Mouse (Mus musculus) MEL (cell line): ENCODE data around the gene Prkci. TPM values are rescaled to one million over a fixed set of nuclear protein-coding genes. Genes with fewer than 3 reads are reported as not detected.
A peak's percentile ranks its signal among the peaks of the same experiment; 100 is the strongest.

Experiments
- DNase-seq: peaks from one replicate; pipeline ENCODE4 v3.0.0; 2011; ENCODE audit warnings: low read depth, low spot score
- H3K27ac ChIP-seq: 2 replicates; pipeline ENCODE4 v1.5.1; 2012; ENCODE audit warnings: low read depth, mild to moderate bottlenecking, control low read depth, low read length, moderate library complexity; ENCODE audit not compliant: control insufficient read depth
- H3K27me3 ChIP-seq, 2 experiments: fragments of 150-350 bp in 1 of 2; sonication (generic) in 1 of 2; 2 replicates each; pipeline ENCODE4 v1.6.1; 2012; ENCODE audit warnings: low read length in 2 of 2, mild to moderate bottlenecking in 2 of 2, improper control_type of control experiment in 1 of 2, moderate library complexity in 1 of 2; ENCODE audit not compliant: insufficient read depth in 2 of 2, control insufficient read depth in 1 of 2
- H3K36me3 ChIP-seq, 2 experiments: 2 replicates each; pipeline ENCODE4 v1.6.1; 2012 to 2014; ENCODE audit warnings: low read length in 2 of 2, improper control_type of control experiment in 1 of 2, inconsistent platforms in 1 of 2, mild to moderate bottlenecking in 1 of 2; ENCODE audit not compliant: insufficient read depth in 2 of 2, control insufficient read depth in 1 of 2
- H3K4me1 ChIP-seq, 2 experiments: fragments of 150-350 bp in 1 of 2; sonication (generic) in 1 of 2; 2 replicates each; pipeline ENCODE4 v1.6.1; 2012; ENCODE audit warnings: low read length in 2 of 2, improper control_type of control experiment in 1 of 2, mild to moderate bottlenecking in 1 of 2; ENCODE audit not compliant: insufficient read depth in 2 of 2, control insufficient read depth in 1 of 2
- H3K4me3 ChIP-seq, 2 experiments: fragments of 150-350 bp in 1 of 2; sonication (generic) in 1 of 2; 2 replicates each; pipeline ENCODE4 v1.5.1; 2012; ENCODE audit warnings: low read depth in 2 of 2, low read length in 2 of 2, mild to moderate bottlenecking in 2 of 2, moderate library complexity in 2 of 2, control low read depth in 1 of 2, improper control_type of control experiment in 1 of 2; ENCODE audit not compliant: control insufficient read depth in 1 of 2, insufficient read depth in 1 of 2
- H3K79me2 ChIP-seq: 2 replicates; pipeline ENCODE4 v1.6.1; 2012; ENCODE audit warnings: mild to moderate bottlenecking, low read length, moderate library complexity; ENCODE audit not compliant: control insufficient read depth, poor library complexity, insufficient read depth
- H3K9ac ChIP-seq: 2 replicates; pipeline ENCODE4 v1.6.1; 2012; ENCODE audit warnings: low read depth, mild to moderate bottlenecking, control low read depth, low read length, moderate library complexity; ENCODE audit not compliant: control insufficient read depth, poor library complexity, severe bottlenecking
- H3K9me3 ChIP-seq: fragments of 150-350 bp; sonication (generic); replicated peaks from 2 replicates; pipeline ENCODE4 v1.6.1; 2012; ENCODE audit warnings: mild to moderate bottlenecking, low read length, improper control_type of control experiment, moderate library complexity; ENCODE audit not compliant: insufficient read depth
- CHD2 ChIP-seq: IDR thresholded peaks from 2 replicates; pipeline ENCODE4 v1.6.1; 2011; ENCODE audit warnings: low read length, improper control_type of control experiment
- GATA1 ChIP-seq: IDR thresholded peaks from 2 replicates; pipeline ENCODE4 v1.6.1; 2011; ENCODE audit warnings: low read depth, low read length, improper control_type of control experiment
- JUND ChIP-seq: IDR thresholded peaks from 2 replicates; pipeline ENCODE4 v1.6.1; 2011; ENCODE audit warnings: low read depth, mild to moderate bottlenecking, improper control_type of control experiment, low read length
- MAX ChIP-seq: IDR thresholded peaks from 2 replicates; pipeline ENCODE4 v1.6.1; 2011; ENCODE audit warnings: low read length, improper control_type of control experiment
- MXI1 ChIP-seq: IDR thresholded peaks from 2 replicates; pipeline ENCODE4 v1.6.1; 2011; ENCODE audit warnings: mild to moderate bottlenecking, low read depth, low read length, improper control_type of control experiment
- NELFE ChIP-seq: IDR thresholded peaks from 2 replicates; pipeline ENCODE4 v1.6.1; 2011; ENCODE audit warnings: low read depth, low read length, improper control_type of control experiment
- POLR2A ChIP-seq, 2 experiments: IDR thresholded peaks; 2 replicates each; pipeline ENCODE4 v1.6.1; 2011 to 2012; ENCODE audit warnings: low read length in 2 of 2, mild to moderate bottlenecking in 2 of 2, control low read depth in 1 of 2, improper control_type of control experiment in 1 of 2, low read depth in 1 of 2, moderate library complexity in 1 of 2; ENCODE audit not compliant: control insufficient read depth in 1 of 2, insufficient read depth in 1 of 2, poor library complexity in 1 of 2
- POLR2AphosphoS2 ChIP-seq: IDR thresholded peaks from 2 replicates; pipeline ENCODE4 v1.6.1; 2011; ENCODE audit warnings: low read length, improper control_type of control experiment
- RCOR1 ChIP-seq: IDR thresholded peaks from 2 replicates; pipeline ENCODE4 v1.6.1; 2012; ENCODE audit warnings: low read depth, mild to moderate bottlenecking, inconsistent platforms, low read length, improper control_type of control experiment
- TAL1 ChIP-seq: IDR thresholded peaks from 2 replicates; pipeline ENCODE4 v1.6.1; 2012; ENCODE audit warnings: mild to moderate bottlenecking, inconsistent platforms, low read length, moderate library complexity, mixed read lengths
- TCF12 ChIP-seq: IDR thresholded peaks from 2 replicates; pipeline ENCODE4 v1.6.1; 2014; ENCODE audit warnings: low read depth, mild to moderate bottlenecking, inconsistent platforms, low read length, improper control_type of control experiment, moderate library complexity
- ZMIZ1 ChIP-seq: IDR thresholded peaks from 2 replicates; pipeline ENCODE4 v1.6.1; 2012; ENCODE audit warnings: low read depth, mild to moderate bottlenecking, inconsistent platforms, low read length, improper control_type of control experiment, moderate library complexity
- polyA plus RNA-seq, 2 experiments: library from polyadenylated mRNA; stranded (reverse) in 1 of 2; unstranded in 1 of 2; fragments of >175 nt in 1 of 2; fragments of >200 nt in 1 of 2; gene quantifications; 2 replicates each; pipeline versions ENCODE4 v1.2.1 to v1.2.4; 2012; ENCODE audit warnings: low replicate concordance in 2 of 2, low read depth in 1 of 2; ENCODE audit not compliant: insufficient read length in 2 of 2, insufficient read depth in 1 of 2, missing spikeins in 1 of 2
- total RNA-seq: library from RNA; depleted of rRNA; stranded (reverse); fragments of 300-350 nt; gene quantifications from 2 replicates; pipeline ENCODE4 v1.2.3, GENCODE M21; 2012

Gene Prkci
- total and polyA plus RNA-seq, 3 experiments = 9.0 to 18.3 TPM; not detected in 1

DNA sequence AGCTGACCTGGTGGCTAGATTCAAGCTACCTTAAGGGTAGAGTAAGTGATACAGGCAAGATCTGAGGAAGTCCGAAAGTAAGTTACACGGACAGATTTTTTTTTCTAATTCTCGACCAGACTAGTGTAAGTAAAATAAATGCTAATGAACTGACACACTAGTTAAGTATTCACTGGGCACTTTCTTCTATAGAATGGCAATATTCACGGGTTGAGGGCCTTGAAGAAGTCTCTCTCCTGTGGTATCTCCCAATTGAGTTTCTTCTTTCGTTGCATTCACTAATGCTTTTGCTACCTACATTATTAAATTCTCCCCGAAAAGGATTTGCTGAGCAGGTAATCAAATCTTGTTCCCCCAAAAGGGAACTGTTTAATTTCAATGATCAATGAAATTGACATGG is 688 bp upstream of the Prkci start:
- Histone ChIP-seq H3K36me3 (peaks cover 0 to 8% of the 10 kb centered on the region in 2 experiments; a peak in 2 of 4 replicates), H3K4me3 (peak overlapping the region; percentile 65 to 75), H3K9ac (peak overlapping the region; percentile 80), H3K27ac (no peak overlapping the region), H3K27me3 (no peaks in the 10 kb centered on the region), H3K4me1 (0 out of 4 replicates have a peak, but pooled peaks cover 2 to 4% of the 10 kb centered on the region in 2 experiments), H3K79me2 (peaks cover 1% of the 10 kb centered on the region; the same call in 1 of the 2 replicates), H3K9me3 (no peaks in the 10 kb centered on the region)
- TF ChIP-seq ZMIZ1 (0 out of 2 replicates have a peak, but pooled peaks have one; percentile 36), MAX (0 out of 2 replicates have a peak, but pooled peaks have one; percentile 16), POLR2AphosphoS2 (no peak), MXI1 (peak; percentile 67; the same call in 1 of the 2 replicates)
- DNase-seq = peak; percentile 38

DNA sequence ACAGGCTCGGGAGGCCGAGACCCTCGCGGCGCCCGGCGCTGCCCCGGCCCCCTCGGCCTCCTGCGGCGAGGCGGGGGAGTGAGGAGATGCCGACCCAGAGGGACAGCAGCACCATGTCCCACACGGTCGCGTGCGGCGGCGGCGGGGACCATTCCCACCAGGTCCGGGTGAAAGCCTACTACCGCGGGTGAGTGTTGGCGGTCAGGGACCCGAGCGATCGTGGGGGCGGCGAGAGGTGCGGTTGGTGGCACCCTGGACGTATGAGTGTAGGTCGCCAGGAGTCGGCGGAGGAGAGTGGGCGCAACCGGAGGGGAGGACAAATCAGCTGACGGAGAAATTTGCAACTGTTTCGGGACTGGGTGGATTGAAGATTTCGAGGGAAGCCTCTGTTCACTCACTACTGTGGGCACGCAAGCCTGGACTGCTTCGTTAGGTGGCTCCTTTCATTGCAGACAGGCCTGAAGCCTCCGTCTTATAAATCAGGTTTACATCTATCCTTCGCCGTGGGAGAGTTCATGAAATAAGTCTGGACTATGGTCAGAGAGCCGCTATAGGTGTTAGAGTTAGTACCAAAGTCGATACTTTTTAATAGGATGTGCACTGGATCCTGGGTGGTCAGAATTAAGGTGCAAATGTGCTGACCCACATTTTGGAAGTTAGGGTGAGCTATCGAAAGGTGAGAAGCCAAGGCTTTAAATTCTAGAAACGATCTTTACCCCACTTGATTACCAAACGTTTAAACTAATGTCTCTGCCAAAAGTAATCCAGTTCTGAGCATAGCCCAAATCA is 546 bp downstream of the Prkci start:
- Histone ChIP-seq H3K9ac (peak overlapping the region; percentile 52), H3K9me3 (no peaks in the 10 kb centered on the region), H3K36me3 (peaks cover 0 to 8% of the 10 kb centered on the region in 2 experiments; a peak in 2 of 4 replicates), H3K4me1 (0 out of 4 replicates have a peak, but pooled peaks cover 2 to 4% of the 10 kb centered on the region in 2 experiments), H3K79me2 (peaks cover 1% of the 10 kb centered on the region; the same call in 1 of the 2 replicates), H3K27me3 (no peaks in the 10 kb centered on the region), H3K27ac (no peak overlapping the region), H3K4me3 (peak overlapping the region; percentile 75 to 77)
- DNase-seq = peak; percentile 69
- TF ChIP-seq CHD2 = no peak
- peak in 1 of 2 experiments; percentile 64; a peak in 1 of 4 replicates for TF ChIP-seq POLR2A (IDR thresholded peaks at IDR 0.05; ENCODE audit: control insufficient read depth in 1 of 2, insufficient read depth in 1 of 2, low read depth in 1 of 2, low read length in 2 of 2, poor library complexity in 1 of 2)
- TF ChIP-seq MAX = peak; percentile 23; the same call in 1 of the 2 replicates
- no peak for TF ChIP-seq GATA1
- 0 out of 2 replicates have a peak, but pooled peaks have one; percentile 0 for TF ChIP-seq NELFE
- TF ChIP-seq JUND = no peak
- TF ChIP-seq POLR2AphosphoS2 = no peak
- TF ChIP-seq, all 39 proteins: peak for 3

- no peaks in the 10 kb centered on the region for H3K27me3 ChIP-seq
- H3K36me3 ChIP-seq = peaks cover 0 to 8% of the 10 kb centered on the region in 2 experiments; a peak in 2 of 4 replicates
- H3K27ac ChIP-seq = no peak overlapping the region
- no peaks in the 10 kb centered on the region for H3K9me3 ChIP-seq
- H3K79me2 ChIP-seq = peaks cover 1% of the 10 kb centered on the region; the same call in 1 of the 2 replicates
- 0 out of 4 replicates have a peak, but pooled peaks cover 2 to 4% of the 10 kb centered on the region in 2 experiments for H3K4me1 ChIP-seq
- peak overlapping the region in 1 of 2 experiments; percentile 77; a peak in 2 of 4 replicates for H3K4me3 ChIP-seq
- peak; percentile 33 for DNase-seq
- TF ChIP-seq TAL1 (no peak), TCF12 (peak; percentile 19; the same call in 1 of the 2 replicates), RCOR1 (peak; percentile 95)
- H3K9ac ChIP-seq = peak overlapping the region; percentile 52; the same call in 1 of the 2 replicates
These were observed 1.1 kb downstream of the Prkci start for GRCm38 (mm10) chr3:30996688-30997014.
